Mouse (Mus musculus) kidney, adult 2 months (tissue): ENCODE measurements around the gene Vgll4.

Source experiments
- CTCF ChIP-seq: fragments of 200-500 bp; conservative IDR thresholded peaks from 2 replicates; pipeline ENCODE4 v1.5.1; 2011; ENCODE audit warnings: low read depth, mild to moderate bottlenecking, control low read depth, low read length, moderate library complexity, mixed read lengths; ENCODE audit not compliant: insufficient read depth, insufficient read length
- POLR2A ChIP-seq: fragments of 200-500 bp; IDR thresholded peaks from one replicate; pipeline ENCODE4 v1.6.1; 2011; ENCODE audit warnings: low read depth, low read length, control low read depth

DNA sequence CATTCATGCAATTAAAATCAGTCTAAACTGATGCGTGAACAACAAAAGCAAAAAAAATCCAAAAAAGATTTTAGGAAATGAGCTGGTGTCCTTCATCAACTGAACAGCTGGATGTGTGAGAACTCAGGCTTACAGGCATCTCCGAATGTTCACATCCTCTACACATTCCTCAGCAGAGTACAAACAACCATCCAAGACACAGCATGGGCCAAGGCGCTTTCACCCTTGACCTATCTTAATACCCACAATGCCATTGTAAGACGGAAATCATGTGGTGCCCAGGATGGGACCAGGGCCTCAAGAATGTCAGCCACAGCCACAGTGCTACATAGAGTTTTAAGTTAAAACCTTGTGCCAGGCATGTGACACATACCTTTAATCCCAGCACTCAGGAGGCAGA lies 44.6 kb downstream of the Vgll4 start:
- TF ChIP-seq CTCF, result no peak
- no peak for TF ChIP-seq POLR2A
